Mouse (Mus musculus) limb, embryonic 10.5 days (tissue): ENCODE measurements around the gene Smoc1. TPM values are rescaled to one million over a fixed set of nuclear protein-coding genes. Genes with fewer than 3 reads are reported as not detected.

Experiments
- DNase-seq: peaks from one replicate; pipeline ENCODE4 v3.0.0-alpha.2; 2017; ENCODE audit warnings: low spot score
- H3K27ac ChIP-seq: fragments of 300-500 bp; sonication (generic); 2 replicates; pipeline ENCODE4 v1.5.1; 2016; ENCODE audit warnings: mild to moderate bottlenecking
- H3K27me3 ChIP-seq: fragments of 300-500 bp; sonication (generic); 2 replicates; pipeline ENCODE4 v1.6.1; 2016; ENCODE audit warnings: low read depth, mild to moderate bottlenecking; ENCODE audit not compliant: poor library complexity, severe bottlenecking
- H3K36me3 ChIP-seq: fragments of 300-500 bp; sonication (generic); 2 replicates; pipeline ENCODE4 v1.6.1; 2016; ENCODE audit warnings: mild to moderate bottlenecking, moderate library complexity
- H3K4me1 ChIP-seq: fragments of 300-500 bp; sonication (generic); 2 replicates; pipeline ENCODE4 v1.6.1; 2016
- H3K4me3 ChIP-seq: fragments of 300-500 bp; sonication (generic); 2 replicates; pipeline ENCODE4 v1.5.1; 2016; ENCODE audit warnings: mild to moderate bottlenecking, moderate library complexity
- H3K9me3 ChIP-seq: fragments of 300-500 bp; sonication (generic); replicated peaks from 2 replicates; pipeline ENCODE4 v1.6.1; 2016; ENCODE audit warnings: mild to moderate bottlenecking
- WGBS: fragments of 180-500 bp; shearing (Covaris S2); methylation state at CpG from one replicate; pipeline ENCODE4 v1.1.7; 2016; 5-methylcytosine and 5-hydroxymethylcytosine counted together
- polyA plus RNA-seq: library from polyadenylated mRNA; unstranded; fragments of >200 nt; fragmentation: Nextera tagmentation; extraction: Ambion mirVana; gene quantifications from 2 replicates; pipeline ENCODE4 v1.2.1, GENCODE M21; 2016

Smoc1 gene
- polyA plus RNA-seq, 1 experiment from 2014 or later: 24.2 TPM

- DNase-seq: peak; percentile 71
- Histone ChIP-seq H3K4me1 (peaks cover 61% of the 10 kb centered on the region), H3K9me3 (no peaks in the 10 kb centered on the region), H3K36me3 (peaks cover 11% of the 10 kb centered on the region), H3K4me3 (peak overlapping the region; percentile 79), H3K27ac (peak overlapping the region; percentile 83), H3K27me3 (peaks cover 43% of the 10 kb centered on the region)
- WGBS: 10% methylated on average over 16 of the region's 16 CpGs
Observed at GRCm38 (mm10) chr12:81028291-81028920, 1.8 kb downstream of the Smoc1 start.

GRCm38 (mm10) chr12:81029731-81030130 is 3.1 kb downstream of the Smoc1 start:
- Histone ChIP-seq H3K36me3 (peaks cover 15% of the 10 kb centered on the region), H3K9me3 (no peaks in the 10 kb centered on the region), H3K27me3 (peaks cover 43% of the 10 kb centered on the region), H3K4me1 (peaks cover 72% of the 10 kb centered on the region), H3K27ac (no peak overlapping the region), H3K4me3 (no peak overlapping the region; the same call in 1 of the 2 replicates)
- no peak for DNase-seq
- 24% methylated on average over 4 of the region's 4 CpGs for WGBS

GRCm38 (mm10) chr12:81031579-81031978 is 5.0 kb downstream of the Smoc1 start:
- peaks cover 71% of the 10 kb centered on the region for H3K4me1 ChIP-seq
- peaks cover 33% of the 10 kb centered on the region for H3K27me3 ChIP-seq
- no peak overlapping the region for H3K27ac ChIP-seq
- no peak overlapping the region for H3K4me3 ChIP-seq
- 71% methylated on average over 7 of the region's 7 CpGs for WGBS
- peaks cover 19% of the 10 kb centered on the region for H3K36me3 ChIP-seq
- no peaks in the 10 kb centered on the region for H3K9me3 ChIP-seq
- no peak for DNase-seq

- Histone ChIP-seq H3K27ac (no peak overlapping the region), H3K36me3 (peaks cover 19% of the 10 kb centered on the region), H3K4me1 (peaks cover 59% of the 10 kb centered on the region), H3K4me3 (no peak overlapping the region), H3K9me3 (no peaks in the 10 kb centered on the region), H3K27me3 (peaks cover 17% of the 10 kb centered on the region)
- no peak for DNase-seq
- WGBS: 79% methylated on average over 15 of the region's 15 CpGs
Observed at GRCm38 (mm10) chr12:81033389-81034041, 6.9 kb downstream of the Smoc1 start.

- DNase-seq: no peak
- H3K4me1 ChIP-seq: peaks cover 56% of the 10 kb centered on the region
- no peak overlapping the region for H3K4me3 ChIP-seq
- H3K36me3 ChIP-seq: peaks cover 19% of the 10 kb centered on the region
- peaks cover 15% of the 10 kb centered on the region; the same call in 1 of the 2 replicates for H3K27me3 ChIP-seq
- no peak overlapping the region for H3K27ac ChIP-seq
- 84% methylated on average over 4 of the region's 4 CpGs for WGBS
- no peaks in the 10 kb centered on the region for H3K9me3 ChIP-seq
Observed at GRCm38 (mm10) chr12:81034042-81034417, 7.4 kb downstream of the Smoc1 start.

- Histone ChIP-seq H3K27me3 (peaks cover 7% of the 10 kb centered on the region; the same call in 1 of the 2 replicates), H3K9me3 (no peaks in the 10 kb centered on the region), H3K4me3 (no peak overlapping the region), H3K4me1 (peaks cover 46% of the 10 kb centered on the region), H3K36me3 (peaks cover 21% of the 10 kb centered on the region), H3K27ac (no peak overlapping the region)
- WGBS: 91% methylated on average over 6 of the region's 6 CpGs
- DNase-seq: no peak
Observed at GRCm38 (mm10) chr12:81035850-81036249, 9.2 kb downstream of the Smoc1 start.

GRCm38 (mm10) chr12:81043616-81044015 is 17.0 kb downstream of the Smoc1 start:
- Histone ChIP-seq H3K9me3 (no peaks in the 10 kb centered on the region), H3K27me3 (no peaks in the 10 kb centered on the region), H3K4me1 (peaks cover 19% of the 10 kb centered on the region), H3K36me3 (peaks cover 5% of the 10 kb centered on the region; the same call in 1 of the 2 replicates), H3K4me3 (no peak overlapping the region), H3K27ac (no peak overlapping the region)
- DNase-seq: no peak
- WGBS: 90% methylated on average over 11 of the region's 11 CpGs

GRCm38 (mm10) chr12:81046926-81047325 is 20.3 kb downstream of the Smoc1 start:
- Histone ChIP-seq H3K4me1 (peaks cover 3% of the 10 kb centered on the region; the same call in 1 of the 2 replicates), H3K9me3 (no peaks in the 10 kb centered on the region), H3K27me3 (no peaks in the 10 kb centered on the region), H3K4me3 (no peak overlapping the region), H3K36me3 (peaks cover 3% of the 10 kb centered on the region; the same call in 1 of the 2 replicates), H3K27ac (no peak overlapping the region)
- WGBS: 89% methylated on average over 5 of the region's 5 CpGs
- no peak for DNase-seq

- H3K4me3 ChIP-seq: no peak overlapping the region
- H3K9me3 ChIP-seq: no peaks in the 10 kb centered on the region
- 95% methylated on average over 5 of the region's 5 CpGs for WGBS
- H3K36me3 ChIP-seq: peaks cover 3% of the 10 kb centered on the region; the same call in 1 of the 2 replicates
- peaks cover 6% of the 10 kb centered on the region; the same call in 1 of the 2 replicates for H3K4me1 ChIP-seq
- no peaks in the 10 kb centered on the region for H3K27me3 ChIP-seq
- DNase-seq: no peak
- no peak overlapping the region for H3K27ac ChIP-seq
Observed at GRCm38 (mm10) chr12:81049661-81050060, 23.1 kb downstream of the Smoc1 start.

- Histone ChIP-seq H3K4me1 (peaks cover 32% of the 10 kb centered on the region), H3K27me3 (no peaks in the 10 kb centered on the region), H3K27ac (peak overlapping the region; percentile 65; the same call in 1 of the 2 replicates), H3K4me3 (no peak overlapping the region), H3K9me3 (no peaks in the 10 kb centered on the region), H3K36me3 (no peaks in the 10 kb centered on the region)
- no peak for DNase-seq
- WGBS: 88% methylated on average over 11 of the region's 11 CpGs
Observed at GRCm38 (mm10) chr12:81055000-81055705, 28.5 kb downstream of the Smoc1 start.

- WGBS: 88% methylated on average over 2 of the region's 2 CpGs
- H3K9me3 ChIP-seq: no peaks in the 10 kb centered on the region
- no peak overlapping the region for H3K4me3 ChIP-seq
- no peaks in the 10 kb centered on the region for H3K27me3 ChIP-seq
- peaks cover 32% of the 10 kb centered on the region for H3K4me1 ChIP-seq
- H3K27ac ChIP-seq: no peak overlapping the region; the same call in 1 of the 2 replicates
- DNase-seq: no peak
- no peaks in the 10 kb centered on the region for H3K36me3 ChIP-seq
Observed at GRCm38 (mm10) chr12:81055811-81056210, 29.2 kb downstream of the Smoc1 start.

GRCm38 (mm10) chr12:81057619-81058018 is 31.0 kb downstream of the Smoc1 start:
- H3K9me3 ChIP-seq: no peaks in the 10 kb centered on the region

GRCm38 (mm10) chr12:81058561-81058960 is 32.0 kb downstream of the Smoc1 start:
- no peak for DNase-seq
- WGBS: 96% methylated on average over 3 of the region's 3 CpGs
- Histone ChIP-seq H3K27me3 (no peaks in the 10 kb centered on the region), H3K9me3 (no peaks in the 10 kb centered on the region), H3K4me1 (peaks cover 32% of the 10 kb centered on the region), H3K27ac (no peak overlapping the region), H3K36me3 (no peaks in the 10 kb centered on the region), H3K4me3 (no peak overlapping the region)

More at GRCm38 (mm10) chr12:81057619-81058018, 31.0 kb downstream of the Smoc1 start:
- Histone ChIP-seq H3K27me3 (no peaks in the 10 kb centered on the region), H3K27ac (no peak overlapping the region), H3K36me3 (no peaks in the 10 kb centered on the region), H3K4me1 (peaks cover 32% of the 10 kb centered on the region), H3K4me3 (no peak overlapping the region)
- 36% methylated on average over 4 of the region's 4 CpGs for WGBS
- no peak for DNase-seq
